Mouse (Mus musculus) cerebellum, adult 2 months (tissue): ENCODE results near the gene 1600012H06Rik. TPM values are rescaled to one million over a fixed set of nuclear protein-coding genes. Genes with fewer than 3 reads are reported as not detected.

Source experiments
- DNase-seq, 2 experiments: peaks; one replicate each; pipeline ENCODE4 v3.0.0; 2021
- H3K27ac ChIP-seq: fragments of 200-500 bp; 2 replicates; pipeline ENCODE4 v1.5.1; 2012; ENCODE audit warnings: low read length, control low read depth, inconsistent platforms; ENCODE audit not compliant: insufficient read depth
- H3K27me3 ChIP-seq: fragments of 200-500 bp; 2 replicates; pipeline ENCODE4 v1.6.1; 2012; ENCODE audit warnings: inconsistent platforms, mild to moderate bottlenecking, low read length, moderate library complexity; ENCODE audit not compliant: control insufficient read depth, insufficient read depth
- H3K4me1 ChIP-seq: fragments of 200-500 bp; 2 replicates; pipeline ENCODE4 v1.6.1; 2011; ENCODE audit warnings: low read length; ENCODE audit not compliant: control insufficient read depth, insufficient read depth
- H3K4me3 ChIP-seq: fragments of 200-500 bp; replicated peaks from 2 replicates; pipeline ENCODE3; 2011; ENCODE audit warnings: mild to moderate bottlenecking, low read depth, low read length, control low read depth; ENCODE audit not compliant: insufficient read depth
- CTCF ChIP-seq: fragments of 200-500 bp; IDR thresholded peaks from 2 replicates; pipeline ENCODE4 v1.5.1; 2011; ENCODE audit warnings: low read depth, mild to moderate bottlenecking, control low read depth, low read length, moderate library complexity, borderline replicate concordance; ENCODE audit not compliant: insufficient read depth
- POLR2A ChIP-seq: fragments of 200-500 bp; IDR thresholded peaks from 2 replicates; pipeline ENCODE4 v1.6.1; 2011; ENCODE audit warnings: low read length, control low read depth, borderline replicate concordance; ENCODE audit not compliant: insufficient read depth
- WGBS: fragments of 180-500 bp; shearing (Covaris S2); methylation state at CpG from one replicate; pipeline ENCODE4 v1.1.7; 2018; 5-methylcytosine and 5-hydroxymethylcytosine counted together
- polyA plus RNA-seq: library from polyadenylated mRNA; depleted of rRNA; stranded (reverse); fragments of >200 nt; gene quantifications from 2 replicates; pipeline ENCODE4 v1.2.3, GENCODE M21; 2012

1600012H06Rik gene
- polyA plus RNA-seq, 1 experiment = 17.5 TPM

DNA sequence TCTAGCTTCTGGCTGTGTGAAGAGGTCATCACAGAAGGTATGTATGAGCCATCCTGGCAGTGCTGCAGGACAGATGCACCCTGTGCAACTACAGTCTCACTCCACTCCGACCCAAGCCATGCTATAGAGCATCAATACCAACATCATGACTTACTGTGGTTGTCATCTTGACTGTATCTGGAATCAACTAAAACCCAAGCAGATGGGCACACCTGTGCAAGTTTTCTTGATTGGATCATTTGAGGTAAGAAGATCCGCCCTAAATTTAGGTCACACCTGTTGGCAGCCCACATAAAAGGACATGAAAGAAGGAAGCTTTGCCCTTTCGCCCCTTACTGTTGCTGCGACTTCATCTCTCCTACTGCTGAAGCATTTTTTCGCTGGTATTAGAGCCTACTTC, 33.7 kb upstream of the 1600012H06Rik start:
- TF ChIP-seq POLR2A (no peak), CTCF (no peak)
- Histone ChIP-seq H3K27ac (no peak overlapping the region), H3K4me1 (no peaks in the 10 kb centered on the region), H3K4me3 (no peak overlapping the region), H3K27me3 (no peaks in the 10 kb centered on the region)
- 87% methylated on average over 5 of the region's 5 CpGs for WGBS
- DNase-seq = no peak

DNA sequence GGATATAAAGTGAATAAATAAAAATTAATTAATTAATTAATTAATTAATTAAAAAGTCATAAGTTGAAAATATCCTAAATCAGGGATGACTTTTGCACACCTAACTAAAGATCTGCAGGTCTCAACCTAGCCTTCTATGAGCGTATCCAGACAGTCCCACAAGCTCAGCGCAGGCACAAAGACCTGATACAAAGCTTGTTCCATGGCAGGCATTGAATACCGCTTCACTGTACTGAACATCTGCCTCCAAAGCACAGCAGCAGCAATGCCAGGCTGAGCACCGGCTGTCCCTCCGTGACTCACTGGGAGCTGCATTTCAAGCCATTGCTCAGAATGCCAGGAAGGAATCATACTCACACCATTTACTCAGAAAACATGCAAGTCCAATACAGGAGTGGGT, 32.2 kb upstream of the 1600012H06Rik start:
- 78% methylated on average over 5 of the region's 5 CpGs for WGBS
- TF ChIP-seq CTCF = no peak
- Histone ChIP-seq H3K27me3 (no peaks in the 10 kb centered on the region), H3K4me1 (no peaks in the 10 kb centered on the region), H3K4me3 (no peak overlapping the region), H3K27ac (no peak overlapping the region)
- no peak for DNase-seq

DNA sequence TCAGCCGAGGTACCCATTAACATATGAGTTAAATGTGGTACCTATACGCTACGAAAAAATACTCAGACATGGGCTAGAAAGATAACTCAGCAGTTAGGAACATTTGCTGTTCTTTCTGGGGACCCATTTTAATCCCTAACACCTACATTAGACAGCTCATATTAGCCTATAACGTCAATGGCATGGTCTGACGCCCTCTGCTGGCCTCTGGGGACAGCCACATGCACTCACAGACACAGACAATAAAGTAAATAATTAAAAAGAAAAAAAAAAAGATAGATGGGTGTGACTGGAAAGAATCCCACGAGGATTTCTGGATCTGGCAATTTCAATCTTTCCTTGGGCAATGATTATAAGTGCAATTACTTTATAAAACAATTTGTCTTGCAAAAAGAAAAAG, 30.6 kb upstream of the 1600012H06Rik start:
- Histone ChIP-seq H3K27ac (no peak overlapping the region), H3K4me1 (no peaks in the 10 kb centered on the region), H3K4me3 (no peak overlapping the region), H3K27me3 (no peaks in the 10 kb centered on the region)
- TF ChIP-seq POLR2A (no peak), CTCF (no peak)
- WGBS = 52% methylated on average over 6 of the region's 6 CpGs
- DNase-seq = no peak

DNA sequence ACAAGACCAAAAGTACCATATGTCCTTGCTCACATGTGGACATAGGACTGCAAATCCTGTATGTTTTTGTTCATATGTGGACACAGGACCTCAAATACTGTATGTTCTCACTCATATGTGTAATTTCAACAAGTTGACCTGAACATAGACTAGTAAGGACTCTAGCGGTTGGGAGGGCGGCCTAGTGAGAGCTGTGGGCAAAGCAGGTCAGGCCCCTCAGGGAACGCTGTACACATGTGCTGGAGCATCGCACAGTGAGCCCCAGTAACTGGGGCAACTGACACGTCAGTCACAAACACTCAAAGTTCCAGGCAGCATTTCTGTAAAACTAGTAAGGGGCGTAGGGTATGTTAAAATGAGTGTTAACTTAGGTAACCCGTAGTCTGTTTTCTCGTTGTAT, 30.0 kb upstream of the 1600012H06Rik start:
- WGBS = 85% methylated on average over 8 of the region's 8 CpGs
- H3K27me3 ChIP-seq = no peaks in the 10 kb centered on the region
- H3K27ac ChIP-seq = no peak overlapping the region
- TF ChIP-seq POLR2A (no peak), CTCF (no peak)
- H3K4me3 ChIP-seq = no peak overlapping the region
- no peak for DNase-seq
- H3K4me1 ChIP-seq = no peaks in the 10 kb centered on the region

DNA sequence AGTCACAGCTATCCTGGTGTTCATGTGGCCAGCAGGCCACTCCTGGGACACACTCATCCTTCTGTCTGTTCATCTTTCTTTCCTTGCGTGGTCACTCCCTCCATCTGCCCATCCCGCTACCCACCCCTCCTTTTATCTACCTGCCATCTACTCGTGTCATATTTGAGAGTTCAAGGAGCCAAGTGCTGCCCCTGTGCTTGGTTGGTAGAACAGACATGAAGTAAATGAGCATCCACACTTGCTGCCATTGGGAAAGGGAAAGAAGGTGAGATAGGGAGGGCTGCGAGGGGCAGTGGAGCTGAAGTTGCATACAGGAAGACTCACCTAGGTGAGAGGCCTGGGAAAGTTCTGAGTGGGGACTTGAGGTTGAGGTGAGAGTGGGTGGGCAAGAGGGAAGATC, 28.6 kb upstream of the 1600012H06Rik start:
- H3K4me1 ChIP-seq = no peaks in the 10 kb centered on the region
- TF ChIP-seq POLR2A = no peak
- H3K27me3 ChIP-seq = no peaks in the 10 kb centered on the region
- no peak overlapping the region for H3K27ac ChIP-seq
- DNase-seq = no peak
- 84% methylated on average over 4 of the region's 4 CpGs for WGBS
- no peak overlapping the region for H3K4me3 ChIP-seq

DNA sequence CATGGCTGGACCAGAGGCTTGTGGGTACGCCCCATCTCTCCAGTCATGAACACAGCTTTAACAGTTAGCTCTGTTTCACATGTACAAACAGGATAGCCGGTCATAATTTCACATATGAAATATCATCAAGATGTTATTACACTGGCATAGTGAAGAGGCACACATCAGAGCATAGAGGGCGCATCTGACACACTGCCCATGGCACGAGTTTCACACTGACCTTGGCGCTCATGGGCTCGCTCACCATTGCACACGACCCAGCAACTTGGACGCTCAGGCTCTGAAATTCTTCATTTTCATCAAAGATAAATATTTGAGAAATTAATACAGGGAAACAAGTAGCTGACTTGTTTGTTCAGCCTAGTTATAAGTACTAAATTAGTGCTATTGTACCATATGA, 25.1 kb upstream of the 1600012H06Rik start:
- TF ChIP-seq POLR2A (no peak), CTCF (no peak)
- no peaks in the 10 kb centered on the region for H3K4me1 ChIP-seq
- DNase-seq = no peak
- no peak overlapping the region for H3K4me3 ChIP-seq
- H3K27me3 ChIP-seq = no peaks in the 10 kb centered on the region
- no peak overlapping the region for H3K27ac ChIP-seq
- WGBS = 75% methylated on average over 8 of the region's 8 CpGs

DNA sequence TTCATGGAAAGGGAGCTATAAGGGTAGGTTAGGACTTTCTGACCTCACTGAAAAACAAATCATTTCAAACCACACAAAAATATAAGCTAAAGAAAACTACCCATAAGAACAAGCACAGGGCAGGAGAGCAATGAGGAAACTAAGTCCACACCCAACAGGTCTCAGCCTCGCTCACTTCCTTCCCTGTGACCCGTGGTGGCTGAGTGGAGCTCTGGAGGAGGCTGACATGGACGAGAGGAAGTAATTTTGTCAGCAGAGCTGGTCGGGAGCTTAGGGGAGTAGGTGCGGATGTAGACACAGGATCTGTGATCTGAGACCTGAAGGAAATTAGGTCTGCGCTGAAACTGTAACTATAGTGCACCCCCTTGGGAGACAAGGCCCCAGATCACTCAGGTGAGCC, 21.4 kb upstream of the 1600012H06Rik start:
- WGBS = 73% methylated on average over 6 of the region's 6 CpGs
- no peak overlapping the region for H3K27ac ChIP-seq
- no peak overlapping the region for H3K4me3 ChIP-seq
- no peaks in the 10 kb centered on the region for H3K4me1 ChIP-seq
- H3K27me3 ChIP-seq = no peaks in the 10 kb centered on the region
- TF ChIP-seq POLR2A (no peak), CTCF (no peak)
- DNase-seq = no peak

DNA sequence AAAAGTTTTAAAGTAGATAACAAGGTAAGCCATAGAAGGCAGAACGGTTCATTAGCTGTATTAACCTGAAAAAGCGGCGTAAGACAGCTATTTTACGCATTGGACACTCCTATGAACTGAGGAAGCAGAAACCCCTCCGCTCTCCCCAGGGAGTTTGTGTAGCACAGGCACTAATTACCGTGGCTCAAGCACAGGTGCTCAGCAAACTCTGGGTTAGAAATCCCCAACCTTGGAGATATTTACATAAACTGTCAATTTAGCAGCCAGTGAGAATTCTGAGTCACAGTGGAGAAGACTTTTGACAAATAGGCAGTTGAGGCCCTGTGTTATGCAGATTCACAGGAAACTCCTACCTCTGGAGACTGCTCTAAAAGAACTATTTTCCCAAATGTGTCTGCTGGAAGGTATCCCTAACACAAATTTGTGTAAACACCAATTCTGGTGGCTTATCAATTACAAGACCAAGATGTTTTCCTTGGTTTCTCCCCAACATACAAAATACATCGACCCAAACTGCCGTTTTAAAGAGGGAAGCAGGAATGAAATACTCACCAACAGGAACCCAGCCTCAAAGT, 15.3 kb upstream of the 1600012H06Rik start:
- Histone ChIP-seq H3K4me3 (no peak overlapping the region), H3K27me3 (no peaks in the 10 kb centered on the region), H3K27ac (no peak overlapping the region), H3K4me1 (no peaks in the 10 kb centered on the region)
- no peak for DNase-seq
- WGBS = 84% methylated on average over 8 of the region's 8 CpGs
- no peak for TF ChIP-seq POLR2A
- TF ChIP-seq CTCF = no peak
